Mouse (Mus musculus) mouse trophoblast stem cell (cell line): ENCODE data around the gene Vars.
"Not testable (repeated sequence)": the region's sequence is repeated elsewhere in the genome, so short reads cannot be mapped to it uniquely, and the experiment has no call there.

Experiments used
- in situ Hi-C, 2 experiments: fragments of 300-500 bp; cut with MseI, MboI; formaldehyde crosslinking; loops; 2 replicates in 1 of 2; 3 replicates in 1 of 2; pipeline ENCODE4 v1.15.1; 2025

The Vars gene

GRCm38 (mm10) chr17:35000717-35001451 lies at the start of gene Vars:
Gene Vars (plus strand): TSS chr17:35000987.
- in situ Hi-C loops, result loop anchor here in 1 of 2 experiments (25.0 kb wide), 1 partner anchor 111 kb away; the partner anchor contains the start of genes Csnk2b, Gpank1, Ly6g5b and Ly6g5c

GRCm38 (mm10) chr17:34951636-34952377 lies 49.0 kb upstream of the Vars start:
- in situ Hi-C loops, result no loop called here

GRCm38 (mm10) chr17:34952378-34953040 lies 48.3 kb upstream of the Vars start:
- in situ Hi-C loops, result no loop called here

GRCm38 (mm10) chr17:34953258-34953657 lies 47.5 kb upstream of the Vars start:
- in situ Hi-C loops, result no loop called here

- in situ Hi-C loops, result no loop called here
Observed at GRCm38 (mm10) chr17:34953904-34954303, 46.9 kb upstream of the Vars start.

GRCm38 (mm10) chr17:34954831-34955230 lies 46.0 kb upstream of the Vars start:
- in situ Hi-C loops, result no loop called here

- in situ Hi-C loops, result no loop called here
Observed at GRCm38 (mm10) chr17:34955884-34956283, 44.9 kb upstream of the Vars start.

- in situ Hi-C loops, result no loop called here
Observed at GRCm38 (mm10) chr17:34956340-34956739, 44.4 kb upstream of the Vars start.

- in situ Hi-C loops, result not testable (repeated sequence)
Observed at GRCm38 (mm10) chr17:34957291-34957690, 43.5 kb upstream of the Vars start.

- in situ Hi-C loops, result not testable (repeated sequence)
Observed at GRCm38 (mm10) chr17:34957966-34958365, 42.8 kb upstream of the Vars start.

- in situ Hi-C loops, result not testable (repeated sequence)
Observed at GRCm38 (mm10) chr17:34958734-34959129, 42.1 kb upstream of the Vars start.

- in situ Hi-C loops, result not testable (repeated sequence)
Observed at GRCm38 (mm10) chr17:34959130-34959778, 41.5 kb upstream of the Vars start, which contains the start of gene Hspa1b. Gene Hspa1b (minus strand): TSS chr17:34959238.

- in situ Hi-C loops, result no loop called here
Observed at GRCm38 (mm10) chr17:34959881-34960515, 40.8 kb upstream of the Vars start.

GRCm38 (mm10) chr17:34960702-34961493 lies 39.9 kb upstream of the Vars start:
- in situ Hi-C loops, result no loop called here

- in situ Hi-C loops, result no loop called here
Observed at GRCm38 (mm10) chr17:34962125-34962524, 38.7 kb upstream of the Vars start.

GRCm38 (mm10) chr17:34962841-34963240 lies 37.9 kb upstream of the Vars start:
- in situ Hi-C loops, result no loop called here

GRCm38 (mm10) chr17:34964640-34965049 lies 36.1 kb upstream of the Vars start:
- in situ Hi-C loops, result no loop called here

GRCm38 (mm10) chr17:34965627-34966026 lies 35.2 kb upstream of the Vars start:
- in situ Hi-C loops, result no loop called here

GRCm38 (mm10) chr17:34969822-34970221 lies 31.0 kb upstream of the Vars start, which contains the start of gene Gm20481:
Gene Gm20481 (plus strand): TSS chr17:34969912.
- in situ Hi-C loops, result not testable (repeated sequence)

- in situ Hi-C loops, result not testable (repeated sequence)
Observed at GRCm38 (mm10) chr17:34970850-34971249, 29.9 kb upstream of the Vars start.
